Mouse (Mus musculus) right cerebral cortex, adult 2 months (tissue): ENCODE data around the gene Tmem132c.

Experiments used
- DNase-seq, 2 experiments: peaks; one replicate each; pipeline ENCODE4 v3.0.0; 2021 to 2022; ENCODE audit warnings: low spot score in 2 of 2

Gene Tmem132c

DNA sequence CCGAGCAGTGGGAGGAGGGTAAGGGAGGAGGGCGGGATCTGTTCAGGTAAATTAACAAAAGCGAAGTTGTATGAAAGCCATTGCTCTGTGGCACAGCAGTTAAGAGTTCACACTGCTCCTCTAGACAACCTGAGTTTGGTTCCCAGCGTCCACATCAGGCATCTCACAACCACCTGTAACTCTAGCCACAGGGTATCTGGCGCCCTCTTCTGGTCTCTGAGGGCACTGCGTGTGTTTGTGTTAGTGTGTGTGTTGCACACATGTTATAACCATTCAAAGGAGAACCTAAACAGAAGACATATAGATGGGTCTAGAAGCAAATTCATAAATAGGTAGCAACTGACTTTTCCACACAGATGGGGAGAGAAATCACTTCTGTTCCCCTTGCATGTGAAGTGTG lies 245.6 kb downstream of the Tmem132c start:
- peak in 1 of 2 experiments; percentile 13 for DNase-seq

DNA sequence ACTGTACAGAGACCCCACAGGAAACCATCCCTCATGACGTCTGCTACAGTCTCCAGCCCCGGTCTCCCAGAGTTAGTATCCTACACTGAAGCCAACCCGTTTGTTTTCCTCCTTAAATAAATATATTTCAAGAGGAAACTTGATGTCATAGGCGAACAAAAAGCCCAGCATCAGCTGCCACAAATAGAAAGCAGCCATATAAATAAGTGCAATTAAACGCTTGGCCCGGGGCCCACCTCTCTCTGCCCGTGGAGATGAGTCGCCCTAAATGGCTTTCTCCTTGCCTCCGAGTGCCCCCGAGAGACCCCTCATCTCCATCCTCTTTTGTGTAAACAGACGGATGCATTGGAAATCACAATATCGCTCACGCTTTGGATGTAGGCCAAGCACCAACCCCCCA lies 247.1 kb downstream of the Tmem132c start:
- no peak for DNase-seq

DNA sequence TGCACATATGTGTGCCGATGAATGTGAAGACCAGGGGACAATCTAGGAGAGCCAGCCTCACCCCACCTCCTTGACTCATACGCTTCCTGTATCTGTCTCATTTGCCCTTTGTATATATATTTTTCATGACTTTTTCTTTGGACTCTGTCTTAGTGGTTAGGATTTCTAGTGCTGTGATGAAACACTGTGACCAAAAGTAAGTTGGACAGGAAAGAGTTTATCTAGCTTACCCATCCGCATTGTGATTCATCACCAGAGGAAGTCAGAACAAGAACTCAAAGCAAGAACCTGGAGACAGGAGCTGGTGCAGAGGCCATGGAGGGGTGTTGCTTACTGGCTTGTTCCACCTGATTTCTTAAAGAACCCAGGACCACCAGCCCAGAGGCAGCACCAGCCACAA lies 250.1 kb downstream of the Tmem132c start:
- DNase-seq = no peak

DNA sequence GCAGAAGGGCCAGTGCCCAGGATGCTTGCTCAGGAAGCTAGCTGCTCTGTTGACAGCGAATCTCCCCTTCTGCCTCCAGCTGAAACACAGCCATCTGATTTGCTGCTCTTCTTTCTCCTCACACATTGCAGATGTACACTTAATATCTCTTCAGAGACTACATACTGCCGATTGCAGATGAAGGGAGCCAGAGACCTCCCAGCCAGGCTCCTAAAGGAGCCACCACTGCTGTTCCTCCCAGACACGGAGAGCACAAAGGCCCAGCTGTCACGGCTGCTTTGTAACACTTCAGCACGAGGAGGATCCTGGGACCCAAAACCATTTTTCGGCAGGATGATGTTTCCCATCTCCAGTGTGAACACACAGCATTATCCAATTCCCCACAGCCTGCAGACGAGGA lies 255.3 kb downstream of the Tmem132c start:
- DNase-seq = no peak

DNA sequence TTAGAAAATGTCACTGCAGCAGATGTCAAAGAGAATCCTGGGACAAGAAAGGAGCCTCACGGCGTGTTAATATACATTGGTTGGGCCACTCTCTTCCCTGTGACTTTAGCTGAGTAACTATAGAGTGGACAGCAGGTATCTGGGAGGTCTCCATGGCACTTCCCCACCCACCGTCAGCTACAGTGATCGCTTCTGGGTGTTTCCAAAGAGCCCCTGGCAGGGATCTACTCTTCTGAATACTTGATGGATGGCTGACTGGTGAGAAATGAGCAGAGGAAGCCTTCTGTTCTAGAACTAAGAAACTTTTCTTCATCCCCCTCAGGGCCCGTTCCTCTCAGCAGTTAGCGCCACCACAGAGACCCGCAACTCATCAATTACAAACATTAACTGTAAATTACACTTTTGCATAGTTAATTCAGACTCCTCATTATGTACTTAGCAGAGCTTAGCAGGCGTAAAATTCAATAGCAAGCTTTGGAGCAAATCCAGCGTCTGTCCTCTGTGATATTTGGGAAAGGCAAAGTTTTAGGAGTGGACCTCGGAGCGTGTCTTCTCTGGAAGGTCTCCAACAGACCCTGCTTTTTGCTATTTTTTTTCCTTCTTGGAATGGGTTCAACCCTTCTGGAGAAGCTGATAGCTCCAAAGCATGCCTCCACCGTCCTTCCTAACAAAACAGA lies 257.7 kb downstream of the Tmem132c start:
- DNase-seq = no peak

DNA sequence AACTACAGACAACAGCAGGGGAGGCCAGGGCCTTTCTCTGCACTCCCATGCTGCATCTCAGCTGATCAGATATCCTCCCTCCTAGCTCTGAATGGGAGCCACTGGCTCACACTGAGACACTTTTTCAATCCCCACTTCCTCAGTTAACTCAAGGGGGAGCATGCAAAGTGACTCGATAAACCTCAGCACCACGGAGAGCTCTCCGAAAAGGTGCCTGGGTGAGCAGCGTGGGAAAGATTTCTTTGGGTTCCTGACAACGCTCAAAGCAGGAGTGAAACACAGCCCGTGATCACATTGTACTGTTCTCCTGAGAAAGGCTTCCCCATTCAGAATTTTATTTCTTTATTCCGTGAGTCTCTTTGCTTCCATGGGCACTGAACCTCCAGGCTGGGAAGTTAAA lies 261.2 kb downstream of the Tmem132c start:
- no peak for DNase-seq

DNA sequence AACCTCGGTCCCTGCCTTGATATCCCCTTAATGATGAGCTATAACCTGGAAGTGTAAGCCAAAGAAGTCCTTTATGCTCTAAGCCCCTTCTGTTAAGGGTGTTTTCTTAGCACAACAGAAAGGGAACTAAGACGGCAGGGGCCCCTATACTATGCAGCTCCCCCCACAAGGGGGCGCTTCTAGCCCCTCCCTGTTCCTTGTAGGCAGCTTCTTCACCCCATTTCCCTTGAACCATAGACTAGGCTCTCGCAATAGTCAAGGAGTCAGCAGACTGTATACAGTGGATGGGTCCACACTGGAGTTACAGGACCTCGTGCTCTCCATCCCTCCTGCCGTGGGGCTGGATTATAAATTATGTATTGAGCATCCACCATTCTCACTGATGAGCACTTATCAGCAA lies 264.1 kb downstream of the Tmem132c start:
- no peak for DNase-seq

DNA sequence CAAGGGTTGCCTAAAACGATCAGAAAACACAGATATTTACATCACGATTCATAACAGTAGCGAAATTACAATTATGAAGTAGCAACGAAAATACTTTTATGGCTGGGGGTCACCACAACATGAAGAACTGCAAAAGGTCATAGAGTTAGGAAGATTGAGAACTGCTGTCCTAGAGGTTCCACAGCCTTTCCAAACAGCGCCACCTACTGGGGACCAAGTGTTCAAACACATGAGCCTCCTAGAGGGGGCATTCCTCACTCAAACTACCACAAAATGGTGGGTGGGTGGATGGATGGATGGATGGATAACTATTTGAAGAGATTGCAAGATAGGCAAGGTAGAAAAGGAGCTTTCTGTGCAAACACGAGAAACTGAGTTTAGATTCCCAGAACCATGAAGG lies 270.0 kb downstream of the Tmem132c start:
- DNase-seq = no peak

DNA sequence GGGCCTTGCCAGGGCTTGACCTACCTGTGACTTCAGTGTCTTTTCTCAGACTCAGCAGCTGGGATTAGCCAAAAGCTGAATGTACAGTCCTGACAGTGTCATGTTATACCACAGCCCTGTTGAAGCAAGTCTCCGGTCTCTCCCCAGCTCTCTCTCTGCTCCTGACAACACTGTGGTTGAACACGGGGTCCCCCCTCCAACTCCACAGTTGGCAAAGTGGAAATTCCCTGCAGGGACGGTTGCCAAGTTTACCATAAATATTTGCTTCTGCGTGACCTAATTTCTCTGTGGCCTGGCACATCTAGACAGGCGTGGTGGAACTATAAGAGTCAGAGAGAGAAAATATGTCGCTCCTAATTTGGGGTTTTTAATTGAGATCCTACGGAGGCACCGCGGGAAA lies 274.4 kb downstream of the Tmem132c start:
- DNase-seq = no peak

DNA sequence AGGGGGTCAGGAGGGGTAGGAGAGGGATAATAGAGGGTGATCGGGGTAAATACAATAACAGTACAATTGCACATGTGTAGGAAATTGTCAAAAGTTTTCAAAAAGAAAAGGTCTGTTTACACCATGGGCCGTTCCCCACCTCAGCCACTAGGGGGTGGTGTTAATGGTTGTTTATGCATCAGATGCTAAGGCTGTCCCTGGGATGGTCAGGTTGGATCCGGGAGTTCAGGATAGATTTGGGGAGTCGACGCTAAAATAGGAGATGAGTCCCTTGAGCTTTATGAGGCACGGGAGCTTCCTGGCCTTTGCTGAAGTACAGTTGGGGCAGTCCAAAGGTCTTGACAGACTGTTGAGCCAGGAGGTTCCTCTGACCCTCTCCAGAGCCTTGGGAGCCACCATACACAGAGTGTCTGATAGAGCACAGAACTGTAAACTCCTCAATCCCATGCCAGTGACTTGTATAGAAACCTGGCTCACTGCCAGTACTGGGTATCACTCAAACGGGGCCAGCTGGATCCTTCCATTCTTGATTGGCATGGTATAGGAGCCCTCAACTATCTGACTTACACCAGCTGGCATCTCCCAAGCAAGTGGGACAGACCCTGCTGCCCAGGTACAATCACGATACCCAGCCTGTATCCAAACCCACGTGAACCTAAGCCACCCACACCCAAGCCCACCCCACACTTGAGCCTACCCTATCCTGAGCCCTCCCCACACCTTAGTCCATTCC lies 281.3 kb downstream of the Tmem132c start:
- no peak for DNase-seq

DNA sequence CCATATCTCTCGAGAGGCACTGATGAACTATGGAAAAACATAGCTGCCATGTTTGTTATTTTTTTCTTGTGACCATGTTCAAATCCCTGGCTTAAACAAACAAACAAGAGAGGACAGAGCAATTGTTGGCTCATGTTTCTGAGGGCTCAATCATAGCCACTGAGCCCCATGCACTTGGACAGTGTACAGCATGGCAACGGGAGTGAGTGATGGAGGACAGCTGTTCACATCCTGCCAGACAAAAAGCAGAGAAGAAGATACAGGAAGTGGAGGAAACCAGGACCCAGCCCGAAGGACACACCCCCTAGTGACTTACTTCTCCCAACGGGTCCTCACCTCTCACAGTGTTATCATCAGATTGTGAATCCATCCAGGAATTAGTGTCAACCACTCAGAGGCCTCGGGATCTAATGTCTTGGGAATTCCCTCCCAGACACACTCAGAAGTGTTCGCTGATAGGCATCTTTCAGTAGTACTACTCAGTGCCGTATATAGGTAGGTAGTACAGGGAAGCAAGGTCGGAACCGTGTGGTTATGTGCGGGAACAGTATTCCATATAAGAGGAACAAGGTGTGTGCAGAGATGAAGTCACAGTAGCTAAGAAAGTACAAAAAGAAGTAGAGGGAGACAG lies 285.9 kb downstream of the Tmem132c start:
- no peak for DNase-seq

DNA sequence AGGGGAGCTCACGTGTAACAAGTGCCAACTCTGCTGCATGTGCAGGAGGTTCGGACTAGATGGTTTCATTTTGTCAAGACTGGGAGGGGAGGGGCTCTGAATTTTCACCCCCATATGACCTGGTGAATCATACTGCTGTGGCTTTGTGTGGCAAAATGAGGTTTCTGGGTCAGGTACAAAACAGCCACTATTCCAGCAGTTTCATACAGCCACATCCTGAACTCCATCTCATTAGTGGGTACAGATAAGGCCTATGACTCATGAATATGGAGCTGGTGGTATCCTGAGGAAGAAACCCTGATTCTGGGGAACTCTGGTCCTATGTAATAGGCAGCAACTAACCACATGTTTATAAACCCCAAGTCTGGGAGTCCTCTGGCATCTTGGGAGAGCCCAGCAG lies 295.9 kb downstream of the Tmem132c start:
- DNase-seq = no peak

DNA sequence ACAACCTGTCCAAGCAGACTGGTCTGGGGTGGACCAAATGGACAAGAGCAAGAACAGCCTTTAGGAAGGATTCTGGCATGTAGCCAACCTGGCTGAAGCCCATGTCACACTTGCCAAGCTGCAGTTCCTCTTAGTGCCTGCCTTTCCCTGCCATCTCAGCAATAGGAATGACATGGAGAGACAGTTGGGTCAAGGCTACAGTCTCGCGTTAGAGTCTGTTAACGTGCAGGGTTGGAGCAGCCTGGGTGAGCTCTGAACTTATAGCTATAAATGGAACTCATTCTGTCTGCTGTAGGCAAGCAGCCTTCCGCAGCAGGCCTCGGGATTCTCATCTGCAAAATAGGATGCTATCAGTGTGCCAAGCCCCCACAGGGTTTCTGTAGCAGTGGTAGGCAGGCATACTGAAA lies 305.0 kb downstream of the Tmem132c start:
- DNase-seq = no peak

DNA sequence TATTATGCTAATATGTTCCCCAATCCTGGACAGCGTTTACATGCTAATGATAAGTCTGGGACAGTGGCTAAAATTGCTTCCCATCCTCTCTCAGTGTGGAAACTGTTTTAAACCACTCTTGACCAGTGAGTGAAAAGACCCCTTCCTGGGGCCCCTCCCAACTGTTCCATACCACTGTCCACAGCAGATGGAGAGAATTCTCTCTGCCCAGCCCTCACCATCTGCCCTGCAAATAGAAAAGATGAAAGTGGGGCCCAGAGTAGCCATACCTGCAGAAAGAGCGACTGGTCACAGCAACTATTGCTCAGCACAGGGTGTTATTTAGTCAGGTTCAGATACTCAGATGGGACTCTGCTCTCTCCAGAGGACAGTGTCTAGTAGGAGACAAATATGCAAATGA lies 306.5 kb downstream of the Tmem132c start:
- no peak for DNase-seq

DNA sequence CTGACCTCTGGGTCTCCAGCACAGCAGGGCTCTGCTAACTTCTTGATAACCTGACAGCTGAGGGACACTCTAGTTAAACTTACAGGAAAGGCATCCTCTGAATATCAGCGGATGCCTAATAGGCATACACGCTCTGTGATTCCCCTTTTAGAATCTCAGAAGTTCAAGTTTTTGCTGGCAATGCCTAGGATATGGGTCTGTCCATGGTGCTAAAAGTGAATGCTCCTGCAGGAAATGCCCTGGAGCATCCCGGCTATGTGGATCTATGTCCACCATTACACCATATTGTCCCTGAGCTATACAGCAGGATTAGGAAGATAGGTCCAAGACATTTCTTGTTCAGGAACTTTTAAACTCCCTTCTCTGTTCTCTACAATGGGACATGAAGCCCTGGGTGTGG lies 319.5 kb downstream of the Tmem132c start:
- DNase-seq = no peak

DNA sequence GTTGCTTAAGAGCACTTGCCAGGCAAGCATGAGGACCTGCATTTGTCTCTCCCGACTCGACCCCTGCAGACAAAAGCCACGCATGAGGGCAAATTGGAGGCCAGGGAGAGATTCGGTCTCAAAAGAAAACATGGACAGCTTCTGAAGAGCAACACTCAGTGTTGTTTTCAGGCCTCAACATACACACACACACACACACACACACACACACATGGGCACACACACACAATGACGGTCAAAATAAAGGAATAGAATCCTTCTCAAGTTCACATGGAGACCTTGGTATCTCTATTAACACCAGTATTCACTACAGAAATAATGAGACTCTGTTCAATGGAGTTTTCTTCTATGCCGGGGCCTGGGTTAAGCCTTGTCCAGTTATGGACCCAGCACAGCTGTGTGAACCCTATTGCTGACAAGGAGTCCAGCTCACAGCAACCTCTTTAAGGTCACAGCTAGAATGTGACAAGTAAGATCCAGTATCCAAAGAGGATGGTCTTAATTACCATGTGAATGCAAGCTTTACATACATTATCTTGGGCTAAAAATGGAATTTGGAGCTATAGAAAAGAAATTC lies 325.6 kb downstream of the Tmem132c start:
- DNase-seq = no peak

DNA sequence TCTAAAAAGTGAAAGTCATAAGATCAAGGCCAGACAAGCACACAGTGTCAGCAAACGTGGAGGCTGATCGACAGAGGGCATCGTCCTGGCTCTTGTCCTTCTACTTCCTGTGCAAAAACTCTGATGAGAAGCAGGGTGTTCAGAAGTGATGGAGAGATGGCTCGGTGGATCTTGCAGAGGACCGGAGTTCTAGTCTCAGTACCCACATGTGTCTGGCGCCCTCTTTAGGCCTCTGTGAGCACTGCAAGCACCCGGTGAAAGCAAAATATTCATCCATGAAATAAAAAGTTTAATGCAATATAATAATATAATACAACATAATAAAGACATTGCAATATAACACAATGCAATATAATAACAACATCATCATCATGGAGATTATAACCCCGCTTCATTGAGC lies 335.8 kb downstream of the Tmem132c start:
- peak; percentile 20 to 43 for DNase-seq

DNA sequence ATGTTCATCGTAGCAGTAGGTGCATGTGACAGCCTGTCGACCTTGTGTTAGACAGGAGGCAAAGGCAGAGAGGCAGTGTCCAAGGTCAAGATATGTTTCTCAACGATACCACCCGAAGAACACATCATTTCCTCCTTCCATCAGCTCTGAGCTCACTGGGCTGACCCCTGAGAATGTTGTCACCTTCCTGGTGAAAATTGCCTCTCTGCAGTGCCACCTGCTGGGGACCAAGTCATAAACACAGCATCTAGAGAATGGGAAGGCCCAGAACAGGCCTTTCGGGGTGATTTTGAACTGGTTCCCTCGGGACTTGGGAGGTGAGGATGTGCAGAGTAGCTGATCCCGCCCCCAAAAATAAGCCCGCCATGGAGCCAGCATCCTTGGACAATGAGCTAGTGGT lies 342.1 kb downstream of the Tmem132c start:
- no peak for DNase-seq

DNA sequence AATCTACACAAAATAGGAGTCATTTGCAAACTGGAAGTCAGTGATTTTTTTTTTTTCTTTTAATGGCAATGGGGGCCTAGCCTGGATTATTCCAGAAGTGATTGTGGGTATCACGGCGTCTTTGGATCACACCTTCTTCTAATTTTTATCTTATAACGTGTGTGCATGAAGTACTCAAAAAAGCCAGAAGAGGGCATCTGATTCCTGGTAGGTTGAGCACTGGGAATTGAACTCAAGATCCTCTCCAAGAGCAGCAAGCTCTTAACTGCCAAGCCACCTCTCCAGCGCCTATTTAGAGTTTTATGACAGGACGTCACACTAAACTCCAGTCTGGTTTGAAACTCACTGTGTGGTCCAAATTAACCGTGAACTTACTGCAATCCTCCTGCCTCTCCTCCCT lies 346.2 kb downstream of the Tmem132c start:
- no peak for DNase-seq

DNA sequence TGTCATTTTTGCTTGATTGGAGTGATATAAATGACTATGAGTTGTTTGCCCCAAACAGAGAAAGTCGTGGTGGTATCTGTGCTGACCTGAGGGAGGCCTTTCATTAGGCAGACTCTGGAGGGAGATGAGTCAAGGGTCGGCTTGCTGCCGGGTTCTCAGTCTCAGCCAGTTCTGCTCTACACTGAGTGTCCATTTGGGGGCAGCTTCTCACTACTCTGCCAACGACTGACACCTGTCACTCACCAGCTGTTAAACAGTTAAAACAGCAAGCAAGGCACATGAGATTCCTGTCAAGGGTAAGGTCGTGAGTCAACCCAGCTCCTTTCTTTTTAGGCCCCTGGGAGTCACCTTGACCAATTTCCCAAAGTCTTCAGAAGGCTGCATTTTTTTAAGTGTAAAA lies 350.8 kb downstream of the Tmem132c start:
- no peak for DNase-seq

DNA sequence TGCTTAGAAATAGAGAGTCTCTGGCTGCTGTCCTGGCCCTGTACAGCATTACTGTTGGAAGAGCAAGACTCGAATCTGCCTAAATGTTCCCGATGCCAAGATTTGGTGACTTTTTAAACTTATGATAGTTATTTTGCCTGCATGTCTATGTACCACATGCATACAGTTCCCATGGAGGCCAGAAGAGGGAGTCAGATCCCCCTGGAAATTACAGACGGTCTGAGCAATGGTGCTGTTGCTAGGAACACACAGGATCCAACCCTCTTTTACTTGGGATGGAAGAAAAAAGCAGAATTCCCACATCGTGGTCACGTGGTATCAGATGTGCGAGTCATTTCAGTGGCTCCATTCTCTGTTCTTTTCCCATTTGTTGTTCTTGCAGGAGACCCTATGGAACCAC lies 351.2 kb downstream of the Tmem132c start:
- peak; percentile 44 to 57 for DNase-seq

DNA sequence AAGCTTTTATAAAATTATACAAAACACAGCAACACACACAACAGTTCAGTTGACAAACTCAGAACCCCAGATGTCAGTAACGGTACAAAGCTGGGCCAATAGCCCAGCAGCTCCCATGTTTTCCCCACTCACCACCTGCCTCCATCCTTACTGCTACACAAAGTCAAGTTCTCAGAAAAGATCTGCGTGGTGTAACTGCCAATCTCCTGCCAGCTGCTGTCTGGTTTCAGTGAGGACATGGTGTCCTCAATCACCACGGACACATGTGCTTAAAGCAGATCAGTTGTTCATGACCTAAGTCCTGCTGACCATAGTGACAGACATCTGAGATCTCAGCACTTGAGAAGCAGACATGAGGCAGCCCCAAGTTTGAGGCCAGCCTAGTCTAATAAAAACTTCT lies 354.1 kb downstream of the Tmem132c start:
- DNase-seq = no peak

DNA sequence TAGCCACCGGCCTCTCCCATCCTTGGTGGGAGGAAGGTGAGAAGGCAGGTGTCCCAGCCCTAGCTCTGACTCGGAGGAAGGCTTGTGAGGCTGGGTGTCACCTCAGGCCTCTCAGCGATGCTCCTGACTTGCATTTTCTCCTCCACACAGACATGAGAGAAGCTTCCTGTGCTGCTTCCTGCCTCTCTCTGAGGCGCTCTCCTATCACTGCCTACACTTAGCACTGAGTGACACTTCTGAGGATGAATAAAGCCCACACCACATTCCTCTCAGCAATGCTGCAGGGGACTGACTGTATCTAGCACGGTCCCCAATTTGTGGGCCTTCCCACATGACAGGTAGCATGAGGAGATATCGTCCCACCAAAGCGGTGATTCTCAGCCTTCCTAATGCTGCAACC lies 355.3 kb downstream of the Tmem132c start:
- DNase-seq = no peak
